Mouse (Mus musculus) E14TG2a.4 (cell line): ENCODE results near the gene Pkdcc.

ENCODE experiments used
- CTCF ChIP-seq: conservative IDR thresholded peaks from 2 replicates; pipeline ENCODE4 v1.5.1; 2014; ENCODE audit warnings: low read length
- NANOG ChIP-seq: IDR thresholded peaks from 2 replicates; pipeline ENCODE4 v1.6.1; 2014; ENCODE audit warnings: borderline replicate concordance, low read length, mixed read lengths
- POU5F1 ChIP-seq: IDR thresholded peaks from 2 replicates; pipeline ENCODE4 v1.6.1; 2014; ENCODE audit warnings: low read length, borderline replicate concordance

- TF ChIP-seq CTCF (peak; percentile 84), POU5F1 (no peak), NANOG (no peak)
Measured at GRCm38 (mm10) chr17:83253051-83253649, 38.1 kb downstream of the Pkdcc start.
